Mouse (Mus musculus): ENCODE measurements at regions not wholly inside any gene's neighbourhood (a gene's known extent, or its start where the extent isn't known, plus 50 kb on each side); places are given as distances from the start of the nearest gene placed in this dataset.

- no peak for DNase-seq (ENCODE audit: low spot score in 2 of 2)
Measured at GRCm38 (mm10) chr12:79967491-79968255, 145.1 kb downstream of the Zfp36l1 start.

GRCm38 (mm10) chr12:79966621-79967490 lies 146.0 kb downstream of the Zfp36l1 start:
- no peak for DNase-seq (ENCODE audit: low spot score in 2 of 2)

GRCm38 (mm10) chr12:79966289-79966615 lies 146.6 kb downstream of the Zfp36l1 start:
- DNase-seq (ENCODE audit: low spot score in 2 of 2), result no peak

GRCm38 (mm10) chr12:79965471-79966288 lies 147.1 kb downstream of the Zfp36l1 start:
- no peak for DNase-seq (ENCODE audit: low spot score in 2 of 2)

GRCm38 (mm10) chr12:79963443-79964025 lies 149.3 kb downstream of the Zfp36l1 start:
- no peak for DNase-seq (ENCODE audit: low spot score in 2 of 2)

GRCm38 (mm10) chr12:79962649-79963236 lies 150.1 kb downstream of the Zfp36l1 start:
- DNase-seq (ENCODE audit: low spot score in 2 of 2), result no peak

- no peak for DNase-seq (ENCODE audit: low spot score in 2 of 2)
Measured at GRCm38 (mm10) chr12:79961881-79962280, 150.9 kb downstream of the Zfp36l1 start.

GRCm38 (mm10) chr12:79961076-79961475 lies 151.7 kb downstream of the Zfp36l1 start:
- DNase-seq (ENCODE audit: low spot score in 2 of 2), result no peak

- no peak for DNase-seq (ENCODE audit: low spot score in 2 of 2)
Measured at GRCm38 (mm10) chr12:79960446-79960845, 152.4 kb downstream of the Zfp36l1 start.

GRCm38 (mm10) chr12:79959540-79960305 lies 153.1 kb downstream of the Zfp36l1 start:
- DNase-seq (ENCODE audit: low spot score in 2 of 2), result no peak

GRCm38 (mm10) chr12:79957211-79957610 lies 155.6 kb downstream of the Zfp36l1 start:
- DNase-seq (ENCODE audit: low spot score in 2 of 2), result no peak

GRCm38 (mm10) chr12:79956351-79956750 lies 156.5 kb downstream of the Zfp36l1 start:
- DNase-seq (ENCODE audit: low spot score in 2 of 2), result no peak

- DNase-seq (ENCODE audit: low spot score in 2 of 2), result no peak
Measured at GRCm38 (mm10) chr12:79955501-79955900, 157.3 kb downstream of the Zfp36l1 start.

GRCm38 (mm10) chr12:79950579-79951112 lies 162.2 kb downstream of the Zfp36l1 start:
- DNase-seq (ENCODE audit: low spot score in 2 of 2), result no peak

- no peak for DNase-seq (ENCODE audit: low spot score in 2 of 2)
Measured at GRCm38 (mm10) chr12:79949101-79949824, 163.6 kb downstream of the Zfp36l1 start.

GRCm38 (mm10) chr12:79947574-79947973 lies 165.2 kb downstream of the Zfp36l1 start:
- DNase-seq (ENCODE audit: low spot score in 2 of 2), result no peak

GRCm38 (mm10) chr12:79946777-79947176 lies 166.0 kb downstream of the Zfp36l1 start:
- DNase-seq (ENCODE audit: low spot score in 2 of 2), result no peak

- no peak for DNase-seq (ENCODE audit: low spot score in 2 of 2)
Measured at GRCm38 (mm10) chr12:79945899-79946298, 166.9 kb downstream of the Zfp36l1 start.

- DNase-seq (ENCODE audit: low spot score in 2 of 2), result no peak
Measured at GRCm38 (mm10) chr12:79944714-79945493, 167.9 kb downstream of the Zfp36l1 start.

All from thymus, postnatal 10 days (tissue).